Mouse (Mus musculus) ES-Bruce4 (cell line): ENCODE measurements at regions not wholly inside any gene's neighbourhood (a gene's known extent, or its start where the extent isn't known, plus 50 kb on each side); places are given as distances from the start of the nearest gene placed in this dataset.

ENCODE experiments used
- H3K27ac ChIP-seq: 2 replicates; pipeline ENCODE4 v1.5.1; 2012; ENCODE audit warnings: low read length, inconsistent platforms; ENCODE audit not compliant: insufficient read depth
- H3K27me3 ChIP-seq: 2 replicates; pipeline ENCODE4 v1.6.1; 2012; ENCODE audit warnings: mild to moderate bottlenecking, low read length, inconsistent platforms; ENCODE audit not compliant: control insufficient read depth, poor library complexity, insufficient read depth, severe bottlenecking
- H3K36me3 ChIP-seq: 2 replicates; pipeline ENCODE4 v1.6.1; 2012; ENCODE audit warnings: inconsistent platforms, mild to moderate bottlenecking, low read length, moderate library complexity; ENCODE audit not compliant: control insufficient read depth, poor library complexity, insufficient read depth, severe bottlenecking
- H3K4me1 ChIP-seq: one replicate; pipeline ENCODE4 v1.8.1; 2011; ENCODE audit warnings: low read length; ENCODE audit not compliant: control insufficient read depth, insufficient read depth
- H3K4me3 ChIP-seq: 2 replicates; pipeline ENCODE4 v1.5.1; 2011; ENCODE audit warnings: low read depth, mild to moderate bottlenecking, low read length
- H3K9ac ChIP-seq: 2 replicates; pipeline ENCODE4 v1.6.1; 2012; ENCODE audit warnings: low read depth, mild to moderate bottlenecking, inconsistent platforms; ENCODE audit not compliant: poor library complexity, severe bottlenecking
- H3K9me3 ChIP-seq: replicated peaks from 2 replicates; pipeline ENCODE4 v1.6.1; 2012; ENCODE audit warnings: mild to moderate bottlenecking, low read length, inconsistent platforms; ENCODE audit not compliant: control insufficient read depth, poor library complexity, insufficient read depth, severe bottlenecking
- CTCF ChIP-seq: IDR thresholded peaks from one replicate; pipeline ENCODE4 v1.8.1; 2011; ENCODE audit warnings: low read depth, low read length
- EP300 ChIP-seq: IDR thresholded peaks from 2 replicates; pipeline ENCODE4 v1.6.1; 2011; ENCODE audit warnings: low read depth, low read length; ENCODE audit not compliant: insufficient read depth
- POLR2A ChIP-seq: IDR thresholded peaks from one replicate; pipeline ENCODE4 v1.8.1; 2011; ENCODE audit warnings: low read length; ENCODE audit not compliant: insufficient read depth

GRCm38 (mm10) chr10:8037986-8038631, 82.1 kb upstream of the Tab2 start:
- H3K9ac ChIP-seq, result no peak overlapping the region
- TF ChIP-seq POLR2A (no peak), CTCF (no peak), EP300 (no peak)
- no peaks in the 10 kb centered on the region for H3K9me3 ChIP-seq
- H3K4me1 ChIP-seq, result no peaks in the 10 kb centered on the region
- H3K36me3 ChIP-seq, result no peaks in the 10 kb centered on the region
- H3K27me3 ChIP-seq, result no peaks in the 10 kb centered on the region
- H3K4me3 ChIP-seq, result no peak overlapping the region
- no peak overlapping the region for H3K27ac ChIP-seq

GRCm38 (mm10) chr10:8036293-8036692, 80.3 kb upstream of the Tab2 start:
- no peak overlapping the region for H3K27ac ChIP-seq

GRCm38 (mm10) chr10:8035310-8035709, 79.3 kb upstream of the Tab2 start:
- H3K36me3 ChIP-seq, result no peaks in the 10 kb centered on the region

More at GRCm38 (mm10) chr10:8036293-8036692, 80.3 kb upstream of the Tab2 start:
- no peaks in the 10 kb centered on the region for H3K36me3 ChIP-seq
- no peak overlapping the region for H3K4me3 ChIP-seq
- no peaks in the 10 kb centered on the region for H3K27me3 ChIP-seq
- no peaks in the 10 kb centered on the region for H3K4me1 ChIP-seq
- H3K9me3 ChIP-seq, result no peaks in the 10 kb centered on the region
- H3K9ac ChIP-seq, result no peak overlapping the region
- no peak for TF ChIP-seq POLR2A
- TF ChIP-seq CTCF, result no peak
- no peak for TF ChIP-seq EP300

GRCm38 (mm10) chr10:8032203-8032602, 76.2 kb upstream of the Tab2 start:
- no peaks in the 10 kb centered on the region for H3K36me3 ChIP-seq
- no peak overlapping the region for H3K9ac ChIP-seq
- TF ChIP-seq EP300, result no peak
- TF ChIP-seq POLR2A, result no peak
- no peak for TF ChIP-seq CTCF
- H3K27ac ChIP-seq, result no peak overlapping the region
- no peaks in the 10 kb centered on the region for H3K27me3 ChIP-seq
- no peaks in the 10 kb centered on the region for H3K9me3 ChIP-seq
- H3K4me1 ChIP-seq, result no peaks in the 10 kb centered on the region
- no peak overlapping the region for H3K4me3 ChIP-seq

More at GRCm38 (mm10) chr10:8035310-8035709, 79.3 kb upstream of the Tab2 start:
- Histone ChIP-seq H3K27me3 (no peaks in the 10 kb centered on the region), H3K9me3 (no peaks in the 10 kb centered on the region), H3K4me1 (no peaks in the 10 kb centered on the region), H3K27ac (no peak overlapping the region), H3K9ac (no peak overlapping the region), H3K4me3 (no peak overlapping the region)
- TF ChIP-seq CTCF (no peak), EP300 (no peak), POLR2A (no peak)

GRCm38 (mm10) chr10:8028840-8029239, 72.8 kb upstream of the Tab2 start:
- Histone ChIP-seq H3K9ac (no peak overlapping the region), H3K9me3 (no peaks in the 10 kb centered on the region), H3K4me1 (no peaks in the 10 kb centered on the region), H3K36me3 (no peaks in the 10 kb centered on the region), H3K27me3 (no peaks in the 10 kb centered on the region), H3K4me3 (no peak overlapping the region), H3K27ac (no peak overlapping the region)
- no peak for TF ChIP-seq EP300
- no peak for TF ChIP-seq CTCF
- TF ChIP-seq POLR2A, result no peak

GRCm38 (mm10) chr10:8027023-8027422, 71.0 kb upstream of the Tab2 start:
- Histone ChIP-seq H3K27me3 (no peaks in the 10 kb centered on the region), H3K4me3 (no peak overlapping the region), H3K9ac (no peak overlapping the region), H3K27ac (no peak overlapping the region), H3K4me1 (no peaks in the 10 kb centered on the region), H3K36me3 (no peaks in the 10 kb centered on the region), H3K9me3 (no peaks in the 10 kb centered on the region)
- TF ChIP-seq EP300 (no peak), POLR2A (no peak), CTCF (no peak)

- H3K36me3 ChIP-seq, result no peaks in the 10 kb centered on the region
- no peaks in the 10 kb centered on the region for H3K27me3 ChIP-seq
- H3K27ac ChIP-seq, result no peak overlapping the region
- no peak overlapping the region for H3K9ac ChIP-seq
- H3K9me3 ChIP-seq, result no peaks in the 10 kb centered on the region
- no peak overlapping the region for H3K4me3 ChIP-seq
- H3K4me1 ChIP-seq, result no peaks in the 10 kb centered on the region
- TF ChIP-seq CTCF (no peak), EP300 (no peak), POLR2A (no peak)
These were observed 67.7 kb upstream of the Tab2 start for GRCm38 (mm10) chr10:8023741-8024140.
